Mouse (Mus musculus) bone marrow, adult 2 months (tissue): Measurements from ENCODE around the gene Hps4.

Source experiments
- CTCF ChIP-seq: fragments of 200-500 bp; IDR thresholded peaks from 2 replicates; pipeline ENCODE4 v1.5.1; 2011; ENCODE audit warnings: low read length, control low read depth; ENCODE audit not compliant: control insufficient read depth, insufficient read depth
- POLR2A ChIP-seq: fragments of 200-500 bp; IDR thresholded peaks from 2 replicates; pipeline ENCODE4 v1.6.1; 2011; ENCODE audit warnings: low read depth, mild to moderate bottlenecking, control low read depth, low read length, borderline replicate concordance; ENCODE audit not compliant: control insufficient read depth

DNA sequence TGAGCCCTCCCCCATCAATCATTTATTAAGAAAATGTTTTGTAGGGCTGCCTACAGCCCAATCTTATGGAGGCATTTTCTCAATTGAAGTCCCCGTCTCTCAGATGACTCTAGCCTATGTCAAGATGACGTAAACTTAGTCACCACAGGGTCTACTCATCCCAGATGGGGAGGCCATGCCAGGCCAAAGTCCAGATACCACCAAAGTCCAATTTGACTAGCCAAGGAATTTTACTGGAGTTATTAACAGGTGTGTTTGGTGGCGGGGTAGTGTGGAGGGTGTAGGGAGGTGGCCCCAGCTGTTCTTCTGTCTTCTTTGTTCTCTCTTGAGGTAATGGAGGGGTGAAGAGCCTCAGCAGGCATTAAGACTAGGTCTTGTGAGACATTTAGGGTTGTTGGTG, 17.2 kb downstream of the Hps4 start:
- no peak for TF ChIP-seq CTCF
- no peak for TF ChIP-seq POLR2A
